Mouse (Mus musculus) bone marrow, adult 2 months (tissue): ENCODE measurements around the gene Trpc1. TPM values are rescaled to one million over a fixed set of nuclear protein-coding genes. Genes with fewer than 3 reads are reported as not detected.

Source experiments
- H3K27ac ChIP-seq: fragments of 200-500 bp; 2 replicates; pipeline ENCODE4 v1.5.1; 2012; ENCODE audit warnings: low read depth, mild to moderate bottlenecking, control low read depth, inconsistent platforms, low read length; ENCODE audit not compliant: control insufficient read depth, poor library complexity, insufficient read depth
- H3K4me1 ChIP-seq: fragments of 200-500 bp; 2 replicates; pipeline ENCODE4 v1.6.1; 2011; ENCODE audit warnings: low read length; ENCODE audit not compliant: control insufficient read depth, insufficient read depth
- H3K4me3 ChIP-seq: fragments of 200-500 bp; replicated peaks from 2 replicates; pipeline ENCODE3; 2011; ENCODE audit warnings: mild to moderate bottlenecking, low read depth, low read length, control low read depth; ENCODE audit not compliant: control insufficient read depth
- CTCF ChIP-seq: fragments of 200-500 bp; IDR thresholded peaks from 2 replicates; pipeline ENCODE4 v1.5.1; 2011; ENCODE audit warnings: low read length, control low read depth; ENCODE audit not compliant: control insufficient read depth, insufficient read depth
- POLR2A ChIP-seq: fragments of 200-500 bp; IDR thresholded peaks from 2 replicates; pipeline ENCODE4 v1.6.1; 2011; ENCODE audit warnings: low read depth, mild to moderate bottlenecking, control low read depth, low read length, borderline replicate concordance; ENCODE audit not compliant: control insufficient read depth
- WGBS: fragments of 180-500 bp; shearing (Covaris S2); methylation state at CpG from one replicate; pipeline ENCODE4 v1.1.7; 2018; 5-methylcytosine and 5-hydroxymethylcytosine counted together
- polyA plus RNA-seq: library from polyadenylated mRNA; stranded (reverse); fragments of >200 nt; gene quantifications from 2 replicates; pipeline ENCODE4 v1.2.4, GENCODE M21; 2011; ENCODE audit warnings: low replicate concordance; ENCODE audit not compliant: missing spikeins, insufficient read depth, insufficient read length

Gene Trpc1
- polyA plus RNA-seq, 1 experiment, result 0.87 TPM

DNA sequence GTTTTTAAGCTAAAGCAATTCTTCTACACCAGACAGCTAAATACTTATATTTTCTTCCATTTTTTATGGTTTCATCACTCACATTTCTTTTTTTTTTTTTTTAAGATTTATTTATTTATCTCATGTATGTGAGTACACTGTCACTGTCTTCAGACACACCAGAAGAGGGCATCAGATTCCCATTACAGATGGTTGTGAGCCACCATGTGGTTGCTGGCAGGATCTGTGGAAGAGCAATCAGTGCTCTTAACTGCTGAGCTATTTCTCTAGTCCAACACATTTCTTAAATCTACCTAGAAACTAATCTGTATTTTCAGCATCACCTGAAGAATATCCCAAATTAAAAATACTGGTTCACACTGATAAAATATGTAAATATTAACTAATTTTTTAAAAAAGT is 13.9 kb downstream of the Trpc1 start:
- TF ChIP-seq CTCF (no peak), POLR2A (no peak)
- no peak overlapping the region for H3K4me3 ChIP-seq
- H3K4me1 ChIP-seq, result no peaks in the 10 kb centered on the region
- no peak overlapping the region for H3K27ac ChIP-seq

DNA sequence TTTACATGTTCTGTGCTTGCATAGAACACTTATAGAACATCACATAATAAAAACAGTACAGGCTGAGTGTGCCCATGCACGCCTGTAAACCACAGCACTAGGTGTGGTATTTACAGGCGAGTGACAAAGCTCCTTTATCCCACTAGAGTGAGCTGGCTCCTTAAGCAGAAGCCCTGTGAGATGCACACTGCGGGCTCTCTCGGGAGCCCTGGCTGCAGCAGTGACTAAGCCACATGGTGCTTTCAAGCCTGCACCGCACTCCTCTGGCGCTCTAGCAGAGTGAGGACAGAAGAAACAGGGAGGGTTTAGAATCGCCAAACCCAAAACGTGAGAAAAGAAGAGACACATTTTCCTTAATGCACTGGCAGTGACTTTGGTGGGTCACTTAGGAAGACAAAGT is 37.6 kb downstream of the Trpc1 start:
- TF ChIP-seq CTCF (no peak), POLR2A (no peak)

DNA sequence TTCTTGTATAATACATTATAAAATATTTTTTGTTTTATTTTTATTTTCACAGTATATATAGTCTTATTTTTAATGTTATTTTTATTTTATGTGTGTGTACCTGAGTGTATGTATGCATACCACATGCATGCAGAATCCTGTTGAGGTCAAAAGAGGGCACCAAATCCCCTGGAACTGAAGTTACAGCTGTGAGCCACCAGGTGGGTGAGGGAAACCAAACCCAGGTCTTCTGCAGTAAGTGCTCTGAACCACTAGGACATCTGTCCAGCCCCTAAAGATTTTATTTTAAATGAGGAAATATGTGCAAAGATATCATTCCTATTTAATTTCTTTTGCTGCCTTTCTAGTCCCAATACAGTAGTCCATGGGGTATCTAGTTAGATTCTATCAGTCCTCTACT is 41.2 kb downstream of the Trpc1 start:
- Histone ChIP-seq H3K27ac (no peak overlapping the region), H3K4me3 (no peak overlapping the region), H3K4me1 (no peaks in the 10 kb centered on the region)
- TF ChIP-seq CTCF (no peak), POLR2A (no peak)

More for the DNA sequence above, 37.6 kb downstream of the Trpc1 start:
- Histone ChIP-seq H3K27ac (no peak overlapping the region), H3K4me3 (no peak overlapping the region), H3K4me1 (no peaks in the 10 kb centered on the region)
- WGBS, result 54% methylated on average over 8 of the region's 8 CpGs

DNA sequence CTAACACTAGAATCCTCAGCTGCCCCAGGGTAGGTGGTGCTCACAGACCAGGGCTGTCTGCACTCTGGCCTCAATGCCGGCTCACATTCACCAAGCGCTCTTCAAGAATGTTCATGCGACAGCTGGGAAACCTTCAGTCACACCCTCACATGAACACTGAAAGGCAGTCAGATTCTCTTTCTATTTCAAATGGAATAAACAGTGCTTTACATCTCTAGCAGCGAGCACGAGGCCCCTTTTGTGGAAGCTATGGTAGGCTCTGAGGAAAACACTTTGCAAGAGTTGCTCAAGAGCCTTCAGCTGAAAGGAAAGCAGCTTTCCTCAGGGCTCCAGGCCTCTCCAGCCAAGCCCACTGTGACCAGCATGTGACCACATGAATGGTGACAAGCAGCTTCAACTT is 44.8 kb downstream of the Trpc1 start:
- TF ChIP-seq POLR2A (no peak), CTCF (no peak)
- Histone ChIP-seq H3K4me3 (no peak overlapping the region), H3K4me1 (no peaks in the 10 kb centered on the region), H3K27ac (no peak overlapping the region)
- 75% methylated on average over 5 of the region's 5 CpGs for WGBS

DNA sequence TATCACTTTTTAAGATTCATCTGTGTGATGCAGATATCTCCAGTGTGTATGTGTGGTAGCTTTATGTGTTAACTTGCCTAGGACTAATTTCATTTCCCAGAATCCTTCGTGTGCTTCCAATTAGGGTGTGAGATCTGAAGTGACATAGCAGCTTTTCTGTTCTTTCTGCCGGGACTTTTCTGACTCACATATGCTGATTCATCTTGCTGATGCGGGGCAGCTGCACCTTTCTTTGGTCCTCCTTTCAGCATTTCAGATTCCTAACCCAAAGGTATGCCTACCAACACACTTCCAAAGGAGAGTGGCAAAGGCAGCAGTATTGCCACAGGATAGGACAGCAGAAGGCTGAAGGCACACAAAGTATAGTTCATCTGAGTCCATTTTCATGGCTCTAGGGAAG is 46.1 kb downstream of the Trpc1 start:
- no peak overlapping the region for H3K4me3 ChIP-seq
- no peak overlapping the region for H3K27ac ChIP-seq
- H3K4me1 ChIP-seq, result no peaks in the 10 kb centered on the region
- WGBS, result 52% methylated on average over 3 of the region's 3 CpGs
- TF ChIP-seq CTCF (no peak), POLR2A (no peak)

DNA sequence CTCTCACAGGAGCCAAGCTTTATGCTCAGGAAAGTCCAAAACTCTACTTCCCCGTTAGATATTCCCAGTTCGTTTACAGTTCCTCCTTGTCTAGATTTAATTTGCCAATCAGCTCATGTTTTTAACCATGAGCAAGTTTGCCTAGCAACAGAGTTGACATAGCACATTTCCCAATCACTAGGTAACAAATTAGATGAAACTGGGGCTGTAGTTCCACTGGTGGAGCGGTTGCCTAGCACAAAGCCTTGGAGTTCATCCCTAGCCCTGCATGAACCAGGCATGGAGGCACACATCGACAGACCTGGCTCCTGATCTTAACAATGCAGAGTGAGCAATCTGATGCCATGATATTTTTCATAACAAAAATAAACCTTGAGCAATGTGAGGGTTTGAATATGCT is 50.9 kb downstream of the Trpc1 start:
- no peak for TF ChIP-seq CTCF
- TF ChIP-seq POLR2A, result no peak
- H3K27ac ChIP-seq, result no peak overlapping the region
- 57% methylated on average over 4 of the region's 4 CpGs for whole genome bisulfite sequencing

DNA sequence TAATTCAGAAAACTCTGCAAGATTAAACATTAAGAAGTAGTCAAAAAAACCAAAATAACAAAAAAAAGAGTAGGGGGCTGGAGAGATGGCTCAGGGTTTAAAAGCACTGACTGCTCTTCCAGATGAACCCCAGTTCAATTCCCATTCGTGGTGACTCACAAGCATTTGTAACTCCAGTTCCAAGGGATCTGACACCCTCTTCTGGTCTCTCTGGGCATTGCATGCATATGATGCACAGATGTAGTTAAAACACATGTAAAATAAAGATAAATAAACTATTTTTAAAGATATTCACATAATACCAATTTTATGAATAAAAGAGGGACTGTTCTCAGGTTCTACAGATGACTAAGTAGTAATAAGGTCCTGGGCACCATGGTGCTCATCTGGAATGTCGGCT is 52.4 kb downstream of the Trpc1 start:
- no peak overlapping the region for H3K27ac ChIP-seq
- H3K4me1 ChIP-seq, result no peaks in the 10 kb centered on the region
- WGBS, result 48% methylated on average over 2 of the region's 2 CpGs
- TF ChIP-seq CTCF (no peak), POLR2A (no peak)
- H3K4me3 ChIP-seq, result no peak overlapping the region

More for the DNA sequence above, 50.9 kb downstream of the Trpc1 start:
- no peak overlapping the region for H3K4me3 ChIP-seq
- H3K4me1 ChIP-seq, result no peaks in the 10 kb centered on the region

DNA sequence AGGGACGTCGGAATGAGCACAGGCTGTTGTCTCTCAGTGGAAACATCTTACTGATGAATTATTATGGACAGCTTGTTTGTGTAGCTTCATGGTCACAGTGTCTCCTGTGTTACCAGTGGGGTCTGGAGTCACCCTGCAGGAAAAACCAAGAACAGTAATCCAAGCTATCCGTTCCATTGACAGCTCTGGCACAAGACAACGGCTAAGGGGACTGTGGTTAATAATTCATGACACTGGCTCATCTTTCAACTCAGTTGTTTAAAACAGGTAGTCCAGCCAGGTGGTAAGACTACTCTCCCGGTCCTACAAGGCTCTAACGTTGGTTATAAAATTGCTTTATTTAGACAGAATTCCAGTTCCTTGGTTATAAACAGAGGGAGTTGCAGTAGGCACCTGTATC is 53.6 kb downstream of the Trpc1 start:
- H3K4me3 ChIP-seq, result no peak overlapping the region

DNA sequence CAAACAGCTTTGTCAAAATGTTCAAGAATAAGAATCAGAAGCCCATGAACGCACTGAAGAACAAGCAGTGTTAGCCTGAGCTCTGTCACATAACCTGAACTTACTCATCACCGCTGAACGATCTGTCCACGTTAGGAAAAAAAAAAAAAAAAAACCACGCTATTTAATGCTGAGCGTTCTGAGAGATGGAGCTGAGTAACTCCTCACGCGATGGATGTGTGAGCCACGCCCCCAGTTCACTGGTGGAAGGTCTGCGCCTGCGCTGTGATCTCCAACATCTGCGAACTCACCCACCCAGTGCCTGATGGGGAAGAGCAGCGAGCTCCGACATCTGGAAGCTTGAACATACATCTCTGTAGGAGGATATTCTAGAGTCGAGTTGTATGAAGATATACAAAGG is 55.2 kb downstream of the Trpc1 start:
- 77% methylated on average over 15 of the region's 15 CpGs for WGBS
- TF ChIP-seq CTCF (no peak), POLR2A (no peak)

More for the DNA sequence above, 53.6 kb downstream of the Trpc1 start:
- WGBS, result 86% methylated on average over 6 of the region's 6 CpGs
- no peak overlapping the region for H3K27ac ChIP-seq
- TF ChIP-seq POLR2A, result no peak
- TF ChIP-seq CTCF, result no peak
- no peaks in the 10 kb centered on the region for H3K4me1 ChIP-seq

DNA sequence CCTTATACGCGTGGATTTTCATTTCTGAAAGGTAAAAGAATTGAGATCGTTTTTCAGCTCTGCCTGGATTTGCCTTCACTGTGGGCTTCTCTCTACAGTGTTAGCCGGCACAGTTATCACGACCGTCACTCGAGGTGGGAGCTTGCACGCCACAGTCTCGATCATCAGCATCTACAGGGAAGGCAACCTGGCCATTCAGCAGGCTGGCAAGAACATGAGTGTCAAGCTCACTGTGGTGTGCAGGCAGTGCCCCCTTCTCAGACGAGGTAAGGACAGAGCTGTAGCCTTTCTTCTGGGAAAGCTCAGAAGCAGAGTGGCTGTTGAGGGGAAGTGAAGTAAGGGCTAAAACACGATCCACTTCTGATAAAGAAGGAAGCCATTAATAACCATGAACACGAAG is 55.6 kb downstream of the Trpc1 start:
- TF ChIP-seq POLR2A (no peak), CTCF (no peak)
- Histone ChIP-seq H3K4me3 (no peak overlapping the region), H3K27ac (no peak overlapping the region), H3K4me1 (no peaks in the 10 kb centered on the region)
- WGBS, result 56% methylated on average over 12 of the region's 12 CpGs

More for the DNA sequence above, 55.2 kb downstream of the Trpc1 start:
- Histone ChIP-seq H3K4me3 (no peak overlapping the region), H3K4me1 (no peaks in the 10 kb centered on the region), H3K27ac (no peak overlapping the region)
